Mouse (Mus musculus) olfactory bulb, adult 2 months (tissue): ENCODE measurements around the gene Ksr1.

Experiments used
- CTCF ChIP-seq: fragments of 200-500 bp; IDR thresholded peaks from 2 replicates; pipeline ENCODE4 v1.5.1; 2012; ENCODE audit warnings: low read depth, mild to moderate bottlenecking, low read length, moderate library complexity; ENCODE audit not compliant: insufficient read depth
- POLR2A ChIP-seq: fragments of 200-500 bp; IDR thresholded peaks from 2 replicates; pipeline ENCODE4 v1.6.1; 2012; ENCODE audit warnings: mild to moderate bottlenecking, low read depth, low read length, moderate library complexity; ENCODE audit not compliant: insufficient read depth

DNA sequence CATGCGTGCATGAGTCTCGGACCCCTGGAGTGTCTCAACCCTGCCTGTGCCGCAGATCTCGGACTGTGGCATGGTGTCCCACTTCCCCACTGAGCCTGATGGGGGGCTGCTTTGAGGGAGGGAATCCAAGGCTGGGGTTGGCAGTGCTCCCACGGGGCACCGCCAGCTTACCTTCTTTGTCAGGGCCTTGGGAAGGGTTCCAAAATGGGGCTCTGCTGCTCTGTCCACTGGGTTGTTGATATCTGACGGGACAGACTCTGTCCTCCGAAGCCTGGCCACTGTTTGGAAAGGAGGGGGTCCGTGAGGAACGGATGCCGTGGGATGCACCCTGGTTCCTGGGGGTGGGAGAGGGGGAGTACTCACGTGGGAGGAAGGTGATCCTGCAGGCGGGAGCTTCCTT is 109.9 kb downstream of the Ksr1 start:
- TF ChIP-seq CTCF = no peak
- TF ChIP-seq POLR2A = no peak
